ENCODE assay signal across 8 mouse cellular contexts in genomic region chr1:37891400-37891799, GRCm38 (mm10). TPM values are rescaled to one million over a fixed set of nuclear protein-coding genes. Genes with fewer than 3 reads are reported as not detected.
DNase-seq lines count a peak whose midpoint lies in the region; ATAC-seq and TF ChIP-seq lines count a peak whose summit lies in the region.

No protein-coding gene starts in this region.

- peaks cover 21% of the 10 kb centered on the region for H3K4me1 ChIP-seq in forebrain, embryonic 12.5 days
- peaks cover 9 to 13% of the 10 kb centered on the region in 2 experiments for H3K4me1 ChIP-seq in liver, embryonic 14.5 days (replicated peaks; ENCODE audit: control insufficient read depth in 2 of 2, insufficient read depth in 2 of 2, low read length in 1 of 2)
- H3K4me1 ChIP-seq in thymus, adult 2 months (replicated peaks; ENCODE audit: control insufficient read depth, insufficient read depth, low read length) = peaks cover 3% of the 10 kb centered on the region

- 71% methylated on average over 3 of the region's 3 CpGs for WGBS in forebrain, embryonic 12.5 days
- WGBS in liver, embryonic 14.5 days (ENCODE audit: insufficient replicate concordance) = 46% methylated on average over 3 of the region's 3 CpGs
- WGBS in thymus, adult 2 months = 54% methylated on average over 3 of the region's 3 CpGs

- no peak for ATAC-seq in CD4-positive, CD25-positive, alpha-beta regulatory T cell, adult 4 months
- no peak for ATAC-seq in forebrain, embryonic 12.5 days (ENCODE audit: low FRiP score)
- no peak for ATAC-seq in liver, embryonic 14.5 days (ENCODE audit: insufficient read depth)

- H3K36me3 ChIP-seq in forebrain, embryonic 12.5 days (replicated peaks) = peaks cover 23% of the 10 kb centered on the region
- peaks cover 19% of the 10 kb centered on the region for H3K36me3 ChIP-seq in liver, embryonic 14.5 days (replicated peaks; ENCODE audit: control insufficient read depth, insufficient read depth, low read depth)
- H3K36me3 ChIP-seq in thymus, adult 2 months (ENCODE audit: control insufficient read depth, insufficient read depth, low read length) = peaks cover 17% of the 10 kb centered on the region

- no peak for TF ChIP-seq POLR2A in thymus, adult 2 months (IDR thresholded peaks at IDR 0.05; ENCODE audit: control insufficient read depth, extremely low read depth, insufficient read depth, low read length, poor library complexity)

- no peak overlapping the region for H3K27ac ChIP-seq in forebrain, embryonic 12.5 days
- H3K27ac ChIP-seq in liver, embryonic 14.5 days = no peak overlapping the region
- no peak overlapping the region for H3K27ac ChIP-seq in thymus, adult 2 months (ENCODE audit: control insufficient read depth, insufficient read depth, low read length)

- peak; percentile 45 for DNase-seq in CD4-positive, CD25-positive, alpha-beta regulatory T cell, adult 2 months (ENCODE audit: low read depth, low spot score)
- peak; percentile 64 for DNase-seq in A20 (ENCODE audit: low read depth, low spot score)
- no peak for DNase-seq in liver, embryonic 14.5 days (ENCODE audit: low read depth in 3 of 3, low spot score in 3 of 3)
- DNase-seq in right cerebral cortex, postnatal 10 days (ENCODE audit: low spot score in 2 of 2) = no peak
- DNase-seq in layer of hippocampus, adult 18-20 months (ENCODE audit: low spot score in 2 of 2) = no peak
- DNase-seq in thymus, adult 2 months = no peak

- H3K4me2 ChIP-seq in forebrain, embryonic 12.5 days = peak overlapping the region; percentile 82
- peak overlapping the region; percentile 92 for H3K4me2 ChIP-seq in liver, embryonic 14.5 days (ENCODE audit: low read depth)

- peak; percentile 31; the same call in 1 of the 2 replicates for TF ChIP-seq CTCF in liver, embryonic 14.5 days (IDR thresholded peaks at IDR 0.05; ENCODE audit: low read depth)
- TF ChIP-seq CTCF in thymus, adult 2 months (IDR thresholded peaks at IDR 0.05; ENCODE audit: borderline replicate concordance, control insufficient read depth, extremely low read depth, insufficient read depth, low read length, poor library complexity) = no peak

- H3K4me3 ChIP-seq in forebrain, embryonic 12.5 days (replicated peaks) = peak overlapping the region; percentile 67
- peak overlapping the region; percentile 40 to 91; a peak in 3 of 4 replicates for H3K4me3 ChIP-seq in liver, embryonic 14.5 days (ENCODE audit: insufficient read depth in 1 of 2, low read depth in 2 of 2, low read length in 2 of 2)
- H3K4me3 ChIP-seq in thymus, adult 2 months (ENCODE audit: control insufficient read depth, insufficient read depth, low read length) = no peak overlapping the region

- H3K27me3 ChIP-seq in forebrain, embryonic 12.5 days = no peaks in the 10 kb centered on the region
- H3K27me3 ChIP-seq in liver, embryonic 14.5 days (ENCODE audit: control insufficient read depth, insufficient read depth, low read length) = no peaks in the 10 kb centered on the region
- H3K27me3 ChIP-seq in thymus, adult 2 months (ENCODE audit: control insufficient read depth, insufficient read depth, low read length) = no peaks in the 10 kb centered on the region

- no peaks in the 10 kb centered on the region for H3K9me3 ChIP-seq in forebrain, embryonic 12.5 days
- no peaks in the 10 kb centered on the region for H3K9me3 ChIP-seq in liver, embryonic 14.5 days (ENCODE audit: control insufficient read depth, low read length)

- H3K9ac ChIP-seq in forebrain, embryonic 12.5 days = no peak overlapping the region
- H3K9ac ChIP-seq in liver, embryonic 14.5 days (replicated peaks) = peak overlapping the region; percentile 85

- no peak for TF ChIP-seq EP300 in liver, embryonic 14.5 days (IDR thresholded peaks at IDR 0.05; ENCODE audit: low read depth)

RNA-seq across cellular contexts. Expression of gene Mrpl30, which starts 1.1 kb away (rescaled TPM):
- polyA plus RNA-seq in CD4-positive, CD25-positive, alpha-beta regulatory T cell, adult 4 months (2017; shearing (Covaris generic)) = 100 to 1,000 TPM; 237 to 238 TPM
- polyA plus RNA-seq in forebrain, embryonic 12.5 days (2016; fragmentation: Nextera tagmentation; extraction: Ambion mirVana) = 213 and 215 TPM in 2 replicates
- 40.5 and 72.5 TPM in 2 replicates for polyA plus RNA-seq in liver, embryonic 14.5 days (2012; rRNA removed)
- polyA plus RNA-seq in liver, embryonic 14.5 days (2014; fragmentation: Nextera tagmentation; extraction: Ambion mirVana) = 189 and 200 TPM in 2 replicates
- total RNA-seq in layer of hippocampus, adult 18-20 months (2021) = 100 to 1,000 TPM; 137 to 140 TPM
- polyA plus RNA-seq in thymus, adult 2 months (2012; rRNA removed) = 47.2 and 56.4 TPM in 2 replicates

RNA-seq across cellular contexts. Expression of gene Mitd1, which starts 1.2 kb away (rescaled TPM):
- polyA plus RNA-seq in CD4-positive, CD25-positive, alpha-beta regulatory T cell, adult 4 months (2017; shearing (Covaris generic)) = 100 to 1,000 TPM; 113 to 123 TPM
- polyA plus RNA-seq in forebrain, embryonic 12.5 days (2016; fragmentation: Nextera tagmentation; extraction: Ambion mirVana) = 22.1 and 23.1 TPM in 2 replicates
- 8.7 and 14.8 TPM in 2 replicates for polyA plus RNA-seq in liver, embryonic 14.5 days (2012; rRNA removed)
- 14.7 and 15.9 TPM in 2 replicates for polyA plus RNA-seq in liver, embryonic 14.5 days (2014; fragmentation: Nextera tagmentation; extraction: Ambion mirVana)
- 10 to 100 TPM in 1 of 2 experiments, 1 to 10 TPM in 1; 9.2 to 14.0 TPM for total RNA-seq in layer of hippocampus, adult 18-20 months (2021)
- 13.7 and 20.0 TPM in 2 replicates for polyA plus RNA-seq in thymus, adult 2 months (2012; rRNA removed)

RNA-seq across cellular contexts. Expression of gene Lipt1, which starts 19.9 kb away (rescaled TPM):
- polyA plus RNA-seq in CD4-positive, CD25-positive, alpha-beta regulatory T cell, adult 4 months (2017; shearing (Covaris generic)) = 1 to 10 TPM; 9.1 to 9.8 TPM
- 7.9 and 9.3 TPM in 2 replicates for polyA plus RNA-seq in forebrain, embryonic 12.5 days (2016; fragmentation: Nextera tagmentation; extraction: Ambion mirVana)
- 2.3 and 2.8 TPM in 2 replicates for polyA plus RNA-seq in liver, embryonic 14.5 days (2012; rRNA removed)
- 3.5 and 3.7 TPM in 2 replicates for polyA plus RNA-seq in liver, embryonic 14.5 days (2014; fragmentation: Nextera tagmentation; extraction: Ambion mirVana)
- 1 to 10 TPM; 6.7 to 8.6 TPM for total RNA-seq in layer of hippocampus, adult 18-20 months (2021)
- 1.3 and 1.6 TPM in 2 replicates for polyA plus RNA-seq in thymus, adult 2 months (2012; rRNA removed)

RNA-seq across cellular contexts. Expression of gene Lyg2, which starts 24.9 kb away (rescaled TPM):
- polyA plus RNA-seq in CD4-positive, CD25-positive, alpha-beta regulatory T cell, adult 4 months (2017; shearing (Covaris generic)) = not detected
- polyA plus RNA-seq in forebrain, embryonic 12.5 days (2016; fragmentation: Nextera tagmentation; extraction: Ambion mirVana) = not detected in 2 replicates
- polyA plus RNA-seq in liver, embryonic 14.5 days (2012; rRNA removed) = 0.01 TPM in 1 of 2 replicates, not detected in the other
- not detected in 2 replicates for polyA plus RNA-seq in liver, embryonic 14.5 days (2014; fragmentation: Nextera tagmentation; extraction: Ambion mirVana)
- under 1 TPM in 1 of 2 experiments, not detected in 1; 0.12 TPM for total RNA-seq in layer of hippocampus, adult 18-20 months (2021)
- 0.04 and 0.13 TPM in 2 replicates for polyA plus RNA-seq in thymus, adult 2 months (2012; rRNA removed)

RNA-seq across cellular contexts. Expression of gene Tsga10, which starts 25.2 kb away (rescaled TPM):
- 1 to 10 TPM; 2.1 TPM for polyA plus RNA-seq in CD4-positive, CD25-positive, alpha-beta regulatory T cell, adult 4 months (2017; shearing (Covaris generic))
- polyA plus RNA-seq in forebrain, embryonic 12.5 days (2016; fragmentation: Nextera tagmentation; extraction: Ambion mirVana) = 18.3 and 20.2 TPM in 2 replicates
- 0.48 and 0.83 TPM in 2 replicates for polyA plus RNA-seq in liver, embryonic 14.5 days (2012; rRNA removed)
- polyA plus RNA-seq in liver, embryonic 14.5 days (2014; fragmentation: Nextera tagmentation; extraction: Ambion mirVana) = 0.90 and 1.4 TPM in 2 replicates
- total RNA-seq in layer of hippocampus, adult 18-20 months (2021) = 10 to 100 TPM; 22.1 to 22.5 TPM
- polyA plus RNA-seq in thymus, adult 2 months (2012; rRNA removed) = 0.97 and 0.99 TPM in 2 replicates

Comparison
In these comparisons a context has a peak if more than half of its experiments do, and no peak if none do; other contexts are left out.
1. DNase-seq: peak in CD4-positive, CD25-positive, alpha-beta regulatory T cell, adult 2 months (single experiment) and A20 (single experiment); none in liver, embryonic 14.5 days (0 of 3), right cerebral cortex, postnatal 10 days (0 of 2), layer of hippocampus, adult 18-20 months (0 of 2) and thymus, adult 2 months (single experiment).